ENCODE assay signal across 26 mouse cellular contexts in the genomic region with DNA sequence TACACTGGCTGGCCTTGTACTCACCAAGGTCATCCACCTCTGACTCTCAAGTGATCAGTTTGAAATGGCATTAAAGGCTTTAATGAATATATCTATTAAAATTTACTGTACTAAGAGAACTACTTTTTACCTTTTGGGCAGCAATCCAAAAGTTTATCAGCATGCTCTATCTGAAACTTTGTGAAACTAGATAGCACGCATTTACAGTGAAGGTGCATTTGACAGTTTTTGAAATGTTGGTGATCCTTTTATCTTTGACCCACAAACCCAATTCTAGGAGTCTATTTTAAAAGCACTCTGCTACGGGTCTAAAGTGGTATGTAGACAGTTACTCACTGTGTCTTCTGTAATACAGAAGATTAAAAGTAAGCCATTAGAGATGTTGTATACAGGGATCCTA. TPM values are rescaled to one million over a fixed set of nuclear protein-coding genes. Genes with fewer than 3 reads are reported as not detected.
DNase-seq lines count a peak whose midpoint lies in the region; ATAC-seq and TF ChIP-seq lines count a peak whose summit lies in the region.
"Had no signal": no experiment of that assay in that cellular context is flagged by ENCODE, and none has a peak within 500 bp of the region (broad histone marks: within the 10 kb centered on the region; RNA-seq: fewer than 3 reads in every experiment).

No protein-coding gene starts in this region.

- no peak for TF ChIP-seq RAD21 in MEL (IDR thresholded peaks at IDR 0.05; ENCODE audit: low read depth, low read length)

- H3K27ac ChIP-seq in heart, embryonic 16.5 days (ENCODE audit: low read length): peak overlapping the region; percentile 31; the same call in 1 of the 2 replicates
- H3K27ac ChIP-seq in heart, embryonic 10.5 days: no peak overlapping the region
- H3K27ac ChIP-seq in thymus, adult 2 months (ENCODE audit: control insufficient read depth, insufficient read depth, low read length): peak overlapping the region; percentile 36; the same call in 1 of the 2 replicates
- no peak overlapping the region for H3K27ac ChIP-seq in MEL (ENCODE audit: control insufficient read depth, low read depth, low read length)
- H3K27ac ChIP-seq: embryonic facial prominence, embryonic 13.5 days; embryonic facial prominence, embryonic 15.5 days; forebrain, embryonic 10.5 days; forebrain, embryonic 12.5 days had no signal

- TF ChIP-seq POLR2A in thymus, adult 2 months (IDR thresholded peaks at IDR 0.05; ENCODE audit: control insufficient read depth, extremely low read depth, insufficient read depth, low read length, poor library complexity): no peak
- TF ChIP-seq POLR2A in MEL (IDR thresholded peaks at IDR 0.05; ENCODE audit: control insufficient read depth in 1 of 2, insufficient read depth in 1 of 2, low read depth in 1 of 2, low read length in 2 of 2, poor library complexity in 1 of 2): no peak

- peaks cover 16% of the 10 kb centered on the region for H3K79me2 ChIP-seq in MEL (ENCODE audit: control insufficient read depth, insufficient read depth, low read length, poor library complexity)

- no peaks in the 10 kb centered on the region for H3K27me3 ChIP-seq in heart, embryonic 16.5 days (ENCODE audit: control insufficient read depth, insufficient read depth, low read length)
- H3K27me3 ChIP-seq in heart, embryonic 10.5 days (ENCODE audit: insufficient read depth, poor library complexity, severe bottlenecking): no peaks in the 10 kb centered on the region
- no peaks in the 10 kb centered on the region for H3K27me3 ChIP-seq in thymus, adult 2 months (ENCODE audit: control insufficient read depth, insufficient read depth, low read length)
- H3K27me3 ChIP-seq in MEL (ENCODE audit: control insufficient read depth in 1 of 2, insufficient read depth in 2 of 2, low read length in 2 of 2): no peaks in the 10 kb centered on the region
- H3K27me3 ChIP-seq: CH12.LX; embryonic facial prominence, embryonic 13.5 days; embryonic facial prominence, embryonic 15.5 days; forebrain, embryonic 12.5 days had no signal

- peak; percentile 18 to 28; a peak in 3 of 4 replicates for TF ChIP-seq EP300 in MEL (IDR thresholded peaks at IDR 0.05; ENCODE audit: low read depth in 1 of 2, low read length in 2 of 2)

- H3K36me3 ChIP-seq in heart, embryonic 16.5 days (ENCODE audit: control insufficient read depth, insufficient read depth): no peaks in the 10 kb centered on the region
- peaks cover 6% of the 10 kb centered on the region for H3K36me3 ChIP-seq in heart, embryonic 10.5 days
- H3K36me3 ChIP-seq in thymus, adult 2 months (ENCODE audit: control insufficient read depth, insufficient read depth, low read length): no peaks in the 10 kb centered on the region
- H3K36me3 ChIP-seq in MEL (ENCODE audit: control insufficient read depth in 1 of 2, insufficient read depth in 2 of 2, low read length in 2 of 2): peaks cover 0 to 5% of the 10 kb centered on the region in 2 experiments; a peak in 2 of 4 replicates

- H3K4me3 ChIP-seq in heart, embryonic 16.5 days (ENCODE audit: low read length): no peak overlapping the region
- H3K4me3 ChIP-seq in heart, embryonic 10.5 days: no peak overlapping the region
- H3K4me3 ChIP-seq in thymus, adult 2 months (ENCODE audit: control insufficient read depth, insufficient read depth, low read length): no peak overlapping the region
- H3K4me3 ChIP-seq in MEL (ENCODE audit: control insufficient read depth in 1 of 2, insufficient read depth in 1 of 2, low read depth in 2 of 2, low read length in 2 of 2): no peak overlapping the region
- H3K4me3 ChIP-seq: embryonic facial prominence, embryonic 13.5 days; embryonic facial prominence, embryonic 15.5 days; erythroblast, embryonic 14.5 days; forebrain, embryonic 10.5 days; forebrain, embryonic 12.5 days had no signal

- no peak overlapping the region for H3K4me2 ChIP-seq in heart, embryonic 16.5 days (ENCODE audit: low read depth, low read length)
- H3K4me2 ChIP-seq: embryonic facial prominence, embryonic 13.5 days; embryonic facial prominence, embryonic 15.5 days; forebrain, embryonic 12.5 days had no signal

- ATAC-seq in heart, embryonic 16.5 days (replicated peaks; ENCODE audit: extremely low read depth, insufficient read depth, low FRiP score): no peak
- ATAC-seq in CD4-positive, CD25-positive, alpha-beta regulatory T cell, adult 4 months: peak; percentile 16
- ATAC-seq: forebrain, embryonic 14.5 days; forebrain, embryonic 16.5 days had no signal

- no peak for TF ChIP-seq CTCF in thymus, adult 2 months (IDR thresholded peaks at IDR 0.05; ENCODE audit: borderline replicate concordance, control insufficient read depth, extremely low read depth, insufficient read depth, low read length, poor library complexity)
- TF ChIP-seq CTCF in MEL (IDR thresholded peaks at IDR 0.05 in 2 of 3, conservative IDR thresholded peaks at IDR 0.05 in 1 of 3; ENCODE audit: control insufficient read depth in 1 of 3, insufficient read depth in 1 of 3, low read depth in 2 of 3, low read length in 3 of 3, poor library complexity in 1 of 3, severe bottlenecking in 1 of 3): no peak

- H3K4me1 ChIP-seq in heart, embryonic 16.5 days (ENCODE audit: control insufficient read depth, insufficient read depth, low read length): peaks cover 6% of the 10 kb centered on the region
- peaks cover 5% of the 10 kb centered on the region; the same call in 1 of the 2 replicates for H3K4me1 ChIP-seq in heart, embryonic 10.5 days
- peaks cover 20% of the 10 kb centered on the region for H3K4me1 ChIP-seq in thymus, adult 2 months (replicated peaks; ENCODE audit: control insufficient read depth, insufficient read depth, low read length)
- no peaks in the 10 kb centered on the region; a peak in 1 of 4 replicates for H3K4me1 ChIP-seq in MEL (ENCODE audit: control insufficient read depth in 1 of 2, insufficient read depth in 2 of 2, low read length in 2 of 2)

- no peaks in the 10 kb centered on the region for H3K9me3 ChIP-seq in heart, embryonic 16.5 days (replicated peaks; ENCODE audit: control insufficient read depth, low read length)
- H3K9me3 ChIP-seq in heart, embryonic 10.5 days: no peaks in the 10 kb centered on the region
- no peaks in the 10 kb centered on the region; the same call in 1 of the 2 replicates for H3K9me3 ChIP-seq in MEL (replicated peaks; ENCODE audit: insufficient read depth, low read length)
- H3K9me3 ChIP-seq: embryonic facial prominence, embryonic 15.5 days; G1E had no signal

- DNase-seq in heart, embryonic 10.5 days (ENCODE audit: low spot score): no peak
- DNase-seq in thymus, adult 2 months: no peak
- no peak for DNase-seq in thymus, postnatal 36 days
- DNase-seq in MEL (ENCODE audit: low read depth, low spot score): peak; percentile 23
- no peak for DNase-seq in urinary bladder, postnatal 10 days (ENCODE audit: low spot score)
- DNase-seq: adrenal gland, adult 2 months; adrenal gland, postnatal 10 days; adrenal gland, postnatal 25 days; cerebellum, adult 11 months; cerebellum, adult 18-20 months; cerebellum, adult 8-10 months; cerebellum, adult 9-11 months; cerebellum, postnatal 14 days; cerebellum, postnatal 36 days; embryo, embryonic 11 days had no signal

- no peak overlapping the region for H3K9ac ChIP-seq in heart, embryonic 16.5 days (ENCODE audit: low read length)
- H3K9ac ChIP-seq in MEL (ENCODE audit: control insufficient read depth, low read depth, low read length, poor library complexity, severe bottlenecking): no peak overlapping the region
- H3K9ac ChIP-seq: embryonic facial prominence, embryonic 13.5 days; embryonic facial prominence, embryonic 15.5 days; forebrain, embryonic 12.5 days had no signal

- 46% methylated on average over 2 of the region's 2 CpGs for WGBS in heart, embryonic 16.5 days
- 72% methylated on average over 2 of the region's 2 CpGs for WGBS in heart, embryonic 10.5 days
- WGBS in thymus, adult 2 months: 11% methylated on average over 2 of the region's 2 CpGs

TF ChIP-seq in MEL, 35 proteins besides CTCF, POLR2A, EP300 and RAD21:
- TF ChIP-seq GATA1 (IDR thresholded peaks at IDR 0.05; ENCODE audit: low read depth, low read length): 0 out of 2 replicates have a peak, but pooled peaks have one; percentile 25
- peak; percentile 14; the same call in 1 of the 2 replicates for TF ChIP-seq TCF12 (IDR thresholded peaks at IDR 0.05; ENCODE audit: low read depth, low read length)
- TF ChIP-seq TAL1 (IDR thresholded peaks at IDR 0.05; ENCODE audit: low read length): no peak

RNA-seq across cellular contexts. Expression of gene Trim24, which starts 23.0 kb away (rescaled TPM):
- polyA plus RNA-seq in heart, embryonic 16.5 days (2015; fragmentation: Nextera tagmentation; extraction: Ambion mirVana): 7.8 and 8.2 TPM in 2 replicates
- 10.2 and 15.4 TPM in 2 replicates for polyA plus RNA-seq in heart, embryonic 10.5 days (2016; fragmentation: Nextera tagmentation; extraction: Ambion mirVana)
- 46.2 and 47.0 TPM in 2 replicates for polyA plus RNA-seq in thymus, adult 2 months (2012; rRNA removed)
- polyA plus RNA-seq in CD4-positive, CD25-positive, alpha-beta regulatory T cell, adult 4 months (2017; shearing (Covaris generic)): 10 to 100 TPM; 12.0 to 12.9 TPM
- 11.1 and 11.4 TPM in 2 replicates for total RNA-seq in MEL (2012; rRNA removed)
- polyA plus RNA-seq in MEL (2012; ENCODE audit: insufficient read depth in 1 of 2, insufficient read length in 2 of 2, low read depth in 1 of 2, low replicate concordance in 2 of 2, missing spikeins in 1 of 2): 10 to 100 TPM in 1 of 2 experiments, not detected in 1; 19.2 TPM

Comparison
In these comparisons a context has a peak if more than half of its experiments do, and no peak if none do; other contexts are left out.
1. H3K27ac ChIP-seq: peak in heart, embryonic 16.5 days (single experiment) and thymus, adult 2 months (single experiment); none in heart, embryonic 10.5 days (single experiment) and MEL (single experiment).